Mouse (Mus musculus): ENCODE measurements around the gene Gm44965. TPM values are rescaled to one million over a fixed set of nuclear protein-coding genes. Genes with fewer than 3 reads are reported as not detected.

The Gm44965 gene
- 0.87 TPM in 1 of 2 replicates, not detected in the other for polyA plus RNA-seq (2015; fragmentation: Nextera tagmentation; extraction: Ambion mirVana)

- H3K36me3 ChIP-seq (ENCODE audit: control insufficient read depth, insufficient read depth, low read length): peaks cover 26% of the 10 kb centered on the region
- H3K9ac ChIP-seq (ENCODE audit: low read depth, low read length): peak within 1 kb of the TSS; percentile 93
- peak; percentile 94 for ATAC-seq
- 2% methylated on average over 45 of the region's 45 CpGs for WGBS
- H3K4me3 ChIP-seq (ENCODE audit: low read length): peak within 1 kb of the TSS; percentile 56
- peak within 1 kb of the TSS; percentile 78 for H3K4me2 ChIP-seq (ENCODE audit: low read length)
- H3K27ac ChIP-seq (ENCODE audit: low read depth, low read length): peak within 1 kb of the TSS; percentile 96
- peaks cover 18% of the 10 kb centered on the region for H3K9me3 ChIP-seq (ENCODE audit: control insufficient read depth, low read length)
- H3K4me1 ChIP-seq (ENCODE audit: control insufficient read depth, insufficient read depth, low read depth, low read length): peaks cover 16% of the 10 kb centered on the region
- H3K27me3 ChIP-seq (replicated peaks; ENCODE audit: control insufficient read depth, insufficient read depth, low read length): no peaks in the 10 kb centered on the region
These were observed at the start of gene Gm44965, which contains the start of gene Repin1 for GRCm38 (mm10) chr6:48593158-48594042. TSS of gene Gm44965 (plus strand) at chr6:48593941. TSS of gene Repin1 (plus strand) at chr6:48593883.

- H3K4me3 ChIP-seq (ENCODE audit: low read length): no peak overlapping the region
- WGBS: 75% methylated on average over 5 of the region's 5 CpGs
- H3K27me3 ChIP-seq (replicated peaks; ENCODE audit: control insufficient read depth, insufficient read depth, low read length): no peaks in the 10 kb centered on the region
- no peaks in the 10 kb centered on the region for H3K9me3 ChIP-seq (ENCODE audit: control insufficient read depth, low read length)
- no peak overlapping the region for H3K4me2 ChIP-seq (ENCODE audit: low read length)
- peaks cover 9% of the 10 kb centered on the region for H3K36me3 ChIP-seq (ENCODE audit: control insufficient read depth, insufficient read depth, low read length)
- H3K9ac ChIP-seq (ENCODE audit: low read depth, low read length): no peak overlapping the region
- ATAC-seq: no peak
- H3K4me1 ChIP-seq (ENCODE audit: control insufficient read depth, insufficient read depth, low read depth, low read length): no peaks in the 10 kb centered on the region
- H3K27ac ChIP-seq (ENCODE audit: low read depth, low read length): no peak overlapping the region
These were observed 48.5 kb upstream of the Gm44965 start for GRCm38 (mm10) chr6:48545251-48545650.

- Histone ChIP-seq H3K36me3 (ENCODE audit: control insufficient read depth, insufficient read depth, low read length) (peaks cover 2% of the 10 kb centered on the region; the same call in 1 of the 2 replicates), H3K9me3 (ENCODE audit: control insufficient read depth, low read length) (no peaks in the 10 kb centered on the region), H3K4me3 (ENCODE audit: low read length) (no peak overlapping the region), H3K4me1 (ENCODE audit: control insufficient read depth, insufficient read depth, low read depth, low read length) (no peaks in the 10 kb centered on the region), H3K27me3 (replicated peaks; ENCODE audit: control insufficient read depth, insufficient read depth, low read length) (no peaks in the 10 kb centered on the region), H3K4me2 (ENCODE audit: low read length) (no peak overlapping the region), H3K9ac (ENCODE audit: low read depth, low read length) (no peak overlapping the region), H3K27ac (ENCODE audit: low read depth, low read length) (no peak overlapping the region)
- ATAC-seq: peak; percentile 22; the same call in 1 of the 2 replicates
- 57% methylated on average over 1 of the region's 1 CpGs for WGBS
These were observed 47.5 kb upstream of the Gm44965 start for GRCm38 (mm10) chr6:48546271-48546670.

DNA sequence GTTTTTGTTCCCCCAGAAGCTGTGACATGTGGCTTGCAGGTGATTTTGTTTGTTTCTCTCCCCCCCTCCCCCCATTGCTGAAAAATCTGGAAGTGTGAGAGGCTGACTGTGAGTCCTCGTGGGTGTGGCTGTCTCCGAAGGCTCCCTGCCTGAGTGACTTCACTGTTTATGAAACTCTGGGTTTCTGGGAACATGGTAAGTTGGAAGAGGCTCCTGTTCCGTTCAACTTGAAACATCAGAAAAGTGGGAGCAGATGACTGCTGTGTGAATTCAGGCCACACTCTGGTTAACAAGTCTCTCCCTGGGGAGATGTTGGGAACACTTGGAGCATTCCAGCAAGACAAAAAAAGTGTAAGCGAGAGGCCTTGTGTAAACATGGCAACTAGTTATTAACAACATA is 46.9 kb upstream of the Gm44965 start:
- Histone ChIP-seq H3K4me3 (ENCODE audit: low read length) (no peak overlapping the region), H3K4me1 (ENCODE audit: control insufficient read depth, insufficient read depth, low read depth, low read length) (no peaks in the 10 kb centered on the region), H3K9me3 (ENCODE audit: control insufficient read depth, low read length) (no peaks in the 10 kb centered on the region), H3K36me3 (ENCODE audit: control insufficient read depth, insufficient read depth, low read length) (peaks cover 2% of the 10 kb centered on the region; the same call in 1 of the 2 replicates), H3K9ac (ENCODE audit: low read depth, low read length) (no peak overlapping the region), H3K4me2 (ENCODE audit: low read length) (no peak overlapping the region), H3K27ac (ENCODE audit: low read depth, low read length) (no peak overlapping the region), H3K27me3 (replicated peaks; ENCODE audit: control insufficient read depth, insufficient read depth, low read length) (no peaks in the 10 kb centered on the region)
- WGBS: 79% methylated on average over 4 of the region's 4 CpGs
- ATAC-seq: no peak

- WGBS: 91% methylated on average over 6 of the region's 6 CpGs
- no peak overlapping the region for H3K9ac ChIP-seq (ENCODE audit: low read depth, low read length)
These were observed 45.4 kb upstream of the Gm44965 start for GRCm38 (mm10) chr6:48548314-48548713.

DNA sequence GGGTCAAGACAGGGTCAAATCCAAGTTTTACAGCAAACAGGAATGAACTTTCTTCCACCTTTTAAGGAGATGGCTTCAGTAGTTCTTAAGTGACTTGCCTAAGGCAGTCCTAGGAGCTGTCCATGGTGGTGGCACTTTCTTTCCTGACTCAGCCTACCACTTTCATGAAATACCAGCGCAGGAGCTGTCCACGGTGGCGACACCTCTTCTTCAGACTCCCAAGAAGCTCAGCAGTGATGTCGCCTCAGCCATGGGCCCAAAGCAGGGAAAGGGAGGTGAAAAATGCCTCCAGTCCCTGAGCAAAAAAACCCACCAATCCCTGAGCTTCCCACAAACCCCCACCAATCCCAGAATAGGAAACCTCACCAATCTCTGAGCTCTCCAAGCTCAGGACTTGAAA is 40.8 kb upstream of the Gm44965 start:
- no peaks in the 10 kb centered on the region for H3K27me3 ChIP-seq (replicated peaks; ENCODE audit: control insufficient read depth, insufficient read depth, low read length)
- peaks cover 9% of the 10 kb centered on the region for H3K4me1 ChIP-seq (ENCODE audit: control insufficient read depth, insufficient read depth, low read depth, low read length)
- H3K9ac ChIP-seq (ENCODE audit: low read depth, low read length): no peak overlapping the region
- H3K9me3 ChIP-seq (ENCODE audit: control insufficient read depth, low read length): no peaks in the 10 kb centered on the region
- no peak for ATAC-seq
- H3K27ac ChIP-seq (ENCODE audit: low read depth, low read length): no peak overlapping the region
- H3K4me2 ChIP-seq (ENCODE audit: low read length): no peak overlapping the region
- no peaks in the 10 kb centered on the region; the same call in 1 of the 2 replicates for H3K36me3 ChIP-seq (ENCODE audit: control insufficient read depth, insufficient read depth, low read length)
- H3K4me3 ChIP-seq (ENCODE audit: low read length): no peak overlapping the region
- 63% methylated on average over 4 of the region's 4 CpGs for WGBS

More at GRCm38 (mm10) chr6:48548314-48548713, 45.4 kb upstream of the Gm44965 start:
- ATAC-seq: no peak
- no peaks in the 10 kb centered on the region for H3K36me3 ChIP-seq (ENCODE audit: control insufficient read depth, insufficient read depth, low read length)
- no peak overlapping the region for H3K27ac ChIP-seq (ENCODE audit: low read depth, low read length)
- no peak overlapping the region for H3K4me3 ChIP-seq (ENCODE audit: low read length)
- no peaks in the 10 kb centered on the region for H3K9me3 ChIP-seq (ENCODE audit: control insufficient read depth, low read length)
- no peaks in the 10 kb centered on the region for H3K27me3 ChIP-seq (replicated peaks; ENCODE audit: control insufficient read depth, insufficient read depth, low read length)
- H3K4me2 ChIP-seq (ENCODE audit: low read length): no peak overlapping the region
- H3K4me1 ChIP-seq (ENCODE audit: control insufficient read depth, insufficient read depth, low read depth, low read length): no peaks in the 10 kb centered on the region

DNA sequence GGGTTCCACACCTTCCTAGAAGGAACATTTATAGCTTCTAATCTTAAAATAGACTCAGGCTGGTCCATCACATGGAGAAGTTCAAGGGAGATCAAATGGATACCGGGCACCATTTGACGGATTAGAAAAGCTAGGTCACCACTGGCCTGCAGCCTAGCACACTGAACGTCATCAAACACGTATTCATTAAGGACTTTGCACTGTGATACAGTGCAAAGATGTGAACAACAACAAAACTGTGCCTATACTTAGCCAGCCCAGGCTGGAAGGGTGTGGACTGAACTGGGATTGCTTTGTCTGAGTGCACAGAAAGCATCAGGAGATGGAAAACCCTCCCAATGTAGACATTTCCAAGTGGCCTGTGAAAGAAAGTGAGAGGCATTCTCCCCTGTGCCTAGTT is 39.9 kb upstream of the Gm44965 start:
- peaks cover 9% of the 10 kb centered on the region for H3K4me1 ChIP-seq (ENCODE audit: control insufficient read depth, insufficient read depth, low read depth, low read length)
- H3K36me3 ChIP-seq (ENCODE audit: control insufficient read depth, insufficient read depth, low read length): no peaks in the 10 kb centered on the region; the same call in 1 of the 2 replicates
- peak; percentile 19 for ATAC-seq
- no peaks in the 10 kb centered on the region for H3K27me3 ChIP-seq (replicated peaks; ENCODE audit: control insufficient read depth, insufficient read depth, low read length)
- H3K9ac ChIP-seq (ENCODE audit: low read depth, low read length): peak overlapping the region; percentile 82
- peak overlapping the region; percentile 76 for H3K4me2 ChIP-seq (ENCODE audit: low read length)
- 71% methylated on average over 4 of the region's 4 CpGs for WGBS
- no peaks in the 10 kb centered on the region for H3K9me3 ChIP-seq (ENCODE audit: control insufficient read depth, low read length)
- H3K27ac ChIP-seq (ENCODE audit: low read depth, low read length): peak overlapping the region; percentile 94
- peak overlapping the region; percentile 62 for H3K4me3 ChIP-seq (ENCODE audit: low read length)

DNA sequence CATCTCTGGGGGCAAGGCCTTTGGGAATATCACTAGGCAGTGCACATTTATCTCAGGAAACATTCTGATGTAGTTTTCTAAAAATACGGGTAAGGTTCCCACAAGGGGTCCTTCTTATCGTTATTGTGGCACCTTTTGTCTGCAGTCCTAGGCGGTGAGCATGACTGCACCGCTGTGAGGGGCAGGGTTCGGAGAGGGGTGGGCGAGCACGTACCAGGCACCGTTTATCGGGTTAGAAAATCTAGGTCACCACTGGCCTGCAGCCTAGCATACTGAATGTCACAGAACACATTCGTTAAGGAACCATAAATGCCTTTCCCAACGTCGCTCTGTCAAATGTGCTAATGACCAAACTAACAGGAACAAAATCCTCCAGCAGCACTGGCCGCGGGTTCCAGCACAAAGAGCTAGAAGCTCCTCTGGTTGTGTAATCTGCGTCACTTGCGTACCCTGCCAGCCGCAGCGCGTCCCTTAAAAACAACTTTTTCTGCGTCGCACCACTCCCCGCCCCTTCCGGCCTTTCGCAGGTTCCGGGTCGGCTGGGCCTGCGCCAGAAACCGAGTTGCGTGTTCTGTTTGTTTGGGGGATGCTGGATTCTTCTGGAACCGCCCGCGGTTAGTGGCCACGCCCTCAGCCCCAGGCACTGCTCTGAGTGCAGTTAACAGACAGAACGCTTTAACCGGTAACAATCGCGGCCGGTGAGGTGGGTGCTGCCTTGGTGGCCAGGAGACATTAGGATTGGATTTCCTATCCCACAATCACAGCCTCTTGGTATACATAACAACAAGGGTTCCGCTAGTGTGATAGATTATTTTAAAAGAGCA is 39.2 kb upstream of the Gm44965 start, which contains the start of gene Lrrc61:
TSS of gene Lrrc61 (plus strand) at position 517 of the 824 bp plus-strand sequence.
- H3K9ac ChIP-seq (ENCODE audit: low read depth, low read length): peak within 1 kb of the TSS; percentile 82
- H3K36me3 ChIP-seq (ENCODE audit: control insufficient read depth, insufficient read depth, low read length): no peaks in the 10 kb centered on the region; the same call in 1 of the 2 replicates
- peak within 1 kb of the TSS; percentile 94 for H3K27ac ChIP-seq (ENCODE audit: low read depth, low read length)
- H3K4me1 ChIP-seq (ENCODE audit: control insufficient read depth, insufficient read depth, low read depth, low read length): peaks cover 9% of the 10 kb centered on the region
- H3K4me3 ChIP-seq (ENCODE audit: low read length): peak within 1 kb of the TSS; percentile 62
- H3K4me2 ChIP-seq (ENCODE audit: low read length): peak within 1 kb of the TSS; percentile 76
- no peaks in the 10 kb centered on the region for H3K27me3 ChIP-seq (replicated peaks; ENCODE audit: control insufficient read depth, insufficient read depth, low read length)
- H3K9me3 ChIP-seq (ENCODE audit: control insufficient read depth, low read length): no peaks in the 10 kb centered on the region
- under 1% methylated on average over 39 of the region's 39 CpGs for whole genome bisulfite sequencing
- ATAC-seq: peak; percentile 95
